Mouse (Mus musculus) cerebellum, postnatal 36 days (tissue): ENCODE measurements around the gene Olfr1329.
"Not testable (repeated sequence)": the region's sequence is repeated elsewhere in the genome, so short reads cannot be mapped to it uniquely, and the experiment has no call there.

Experiments used
- DNase-seq, 2 experiments: peaks; one replicate each; pipeline ENCODE4 v3.0.0; 2021 to 2022; ENCODE audit warnings: mixed read lengths in 2 of 2

The Olfr1329 gene

DNA sequence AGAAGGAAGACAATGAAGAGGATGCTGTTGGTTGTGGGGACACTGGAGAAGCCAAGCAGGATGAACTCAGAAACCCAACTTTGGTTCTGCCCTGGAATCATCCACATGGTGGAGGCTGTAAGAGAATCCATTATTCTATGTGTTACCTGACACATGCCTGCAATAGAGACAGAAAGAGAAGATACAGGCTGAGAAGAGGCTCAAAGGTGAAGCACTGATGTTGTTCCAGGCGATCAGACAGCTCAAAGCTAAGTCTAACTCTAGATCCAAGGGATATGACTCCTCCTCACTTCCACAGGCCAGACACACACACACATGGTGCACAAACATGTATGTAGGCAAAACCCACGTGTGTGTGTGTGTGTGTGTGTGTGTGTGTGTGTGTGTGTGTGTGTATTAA is at the start of gene Olfr1329:
TSS of gene Olfr1329 (minus strand) at position 101 of the 400 bp plus-strand sequence.
- DNase-seq: not testable (repeated sequence)

- DNase-seq: peak; percentile 9 to 22
Observed at GRCm38 (mm10) chr4:118961141-118961628, 43.9 kb upstream of the Olfr1329 start, which contains the start of gene Lao1. TSS of gene Lao1 (plus strand) at chr4:118961578.

- no peak for DNase-seq
Observed at GRCm38 (mm10) chr4:118958812-118959211, 41.5 kb upstream of the Olfr1329 start.

- no peak for DNase-seq
Observed at GRCm38 (mm10) chr4:118938512-118938911, 21.2 kb upstream of the Olfr1329 start, which contains the start of gene Olfr1328. TSS of gene Olfr1328 (minus strand) at chr4:118938612.

- DNase-seq: not testable (repeated sequence)
Observed at GRCm38 (mm10) chr4:118931326-118931725, 14.1 kb upstream of the Olfr1329 start.

DNA sequence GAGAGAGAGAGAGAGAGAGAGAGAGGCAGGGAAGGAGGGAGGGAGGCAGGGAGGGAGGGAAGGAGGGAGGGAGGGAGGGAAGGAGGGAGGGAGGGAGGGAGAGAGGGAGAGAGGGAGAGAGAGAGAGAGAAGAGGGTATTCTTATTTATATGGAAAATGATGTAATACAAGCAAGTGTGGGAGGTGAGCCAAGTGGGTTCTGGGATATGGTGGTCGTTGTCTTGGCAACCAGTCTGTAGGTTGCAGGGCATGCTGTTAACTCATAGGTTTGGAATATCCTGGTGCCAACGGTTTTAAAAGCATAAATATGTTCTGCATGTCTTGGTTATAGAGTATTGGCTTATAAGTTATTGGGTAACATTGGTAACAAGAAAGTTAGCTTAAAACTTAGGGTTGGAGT is 15.3 kb downstream of the Olfr1329 start:
- no peak for DNase-seq

DNA sequence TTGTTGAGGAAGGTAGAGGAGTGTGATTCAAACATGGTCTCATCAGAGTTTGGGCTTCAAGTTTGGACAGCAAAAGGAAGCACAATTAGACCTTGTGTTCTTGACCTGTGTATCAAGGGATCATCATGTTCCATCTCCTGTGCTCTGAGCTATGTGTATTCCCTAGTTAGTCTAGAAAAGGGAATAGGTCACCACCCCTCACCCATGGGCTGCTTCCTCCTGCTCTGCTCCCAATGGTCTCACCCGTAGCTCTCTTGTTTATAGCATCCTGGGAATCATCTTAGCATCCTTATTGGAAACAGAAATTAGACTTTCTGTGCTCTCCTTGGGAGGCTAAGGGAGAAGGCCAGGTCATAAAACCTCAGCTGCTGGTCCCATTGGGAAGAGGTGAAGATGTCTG is 29.0 kb downstream of the Olfr1329 start, which contains the start of gene Olfr1330:
TSS of gene Olfr1330 (plus strand) at position 301 of the 400 bp plus-strand sequence.
- no peak for DNase-seq

GRCm38 (mm10) chr4:118867566-118867965 is 49.7 kb downstream of the Olfr1329 start:
- peak; percentile 20 to 23 for DNase-seq
